Mouse (Mus musculus) retina, postnatal 1 day (tissue): ENCODE results near the gene Sfi1.
"Not testable (repeated sequence)": the region's sequence is repeated elsewhere in the genome, so short reads cannot be mapped to it uniquely, and the experiment has no call there.

Source experiments
- DNase-seq: peaks from one replicate; pipeline ENCODE4 v3.0.0-alpha.2; 2012

Gene Sfi1

GRCm38 (mm10) chr11:3142413-3142812 lies 50.9 kb downstream of the Sfi1 start:
- not testable (repeated sequence) for DNase-seq

- DNase-seq = not testable (repeated sequence)
Observed at GRCm38 (mm10) chr11:3140967-3141535, 52.2 kb downstream of the Sfi1 start.

GRCm38 (mm10) chr11:3138323-3138722 lies 54.9 kb downstream of the Sfi1 start:
- not testable (repeated sequence) for DNase-seq

GRCm38 (mm10) chr11:3137279-3137678 lies 56.0 kb downstream of the Sfi1 start:
- peak; percentile 21 for DNase-seq

GRCm38 (mm10) chr11:3135956-3136355 lies 57.3 kb downstream of the Sfi1 start:
- not testable (repeated sequence) for DNase-seq

GRCm38 (mm10) chr11:3135391-3135790 lies 57.9 kb downstream of the Sfi1 start:
- not testable (repeated sequence) for DNase-seq

- not testable (repeated sequence) for DNase-seq
Observed at GRCm38 (mm10) chr11:3133360-3133759, 59.9 kb downstream of the Sfi1 start.

- not testable (repeated sequence) for DNase-seq
Observed at GRCm38 (mm10) chr11:3132957-3133356, 60.3 kb downstream of the Sfi1 start.

GRCm38 (mm10) chr11:3132001-3132400 lies 61.3 kb downstream of the Sfi1 start:
- not testable (repeated sequence) for DNase-seq

- DNase-seq = not testable (repeated sequence)
Observed at GRCm38 (mm10) chr11:3129852-3130251, 63.4 kb downstream of the Sfi1 start.

GRCm38 (mm10) chr11:3129276-3129675 lies 64.0 kb downstream of the Sfi1 start:
- DNase-seq = not testable (repeated sequence)

GRCm38 (mm10) chr11:3127303-3127795 lies 65.9 kb downstream of the Sfi1 start:
- DNase-seq = peak; percentile 38

GRCm38 (mm10) chr11:3126478-3127302 lies 66.6 kb downstream of the Sfi1 start:
- DNase-seq = not testable (repeated sequence)

GRCm38 (mm10) chr11:3125922-3126321 lies 67.3 kb downstream of the Sfi1 start:
- DNase-seq = not testable (repeated sequence)

- peak; percentile 27 for DNase-seq
Observed at GRCm38 (mm10) chr11:3124932-3125810, 68.1 kb downstream of the Sfi1 start.

GRCm38 (mm10) chr11:3114403-3114802 lies 78.9 kb downstream of the Sfi1 start:
- no peak for DNase-seq

GRCm38 (mm10) chr11:3106154-3106553 lies 87.1 kb downstream of the Sfi1 start:
- no peak for DNase-seq

- DNase-seq = no peak
Observed at GRCm38 (mm10) chr11:3105261-3105731, 88.0 kb downstream of the Sfi1 start.

GRCm38 (mm10) chr11:3104501-3105260 lies 88.6 kb downstream of the Sfi1 start:
- not testable (repeated sequence) for DNase-seq

GRCm38 (mm10) chr11:3103619-3104164 lies 89.6 kb downstream of the Sfi1 start:
- DNase-seq = no peak

- not testable (repeated sequence) for DNase-seq
Observed at GRCm38 (mm10) chr11:3102626-3103025, 90.6 kb downstream of the Sfi1 start.
